Mouse (Mus musculus): ENCODE results near the gene H6pd. TPM values are rescaled to one million over a fixed set of nuclear protein-coding genes. Genes with fewer than 3 reads are reported as not detected.
"Not testable (repeated sequence)": the region's sequence is repeated elsewhere in the genome, so short reads cannot be mapped to it uniquely, and the experiment has no call there.

Gene H6pd
- polyA plus RNA-seq, 2 experiments, result 13.3 to 22.6 TPM

- no peak for DNase-seq (ENCODE audit: low spot score)
- H3K4me2 ChIP-seq (replicated peaks; ENCODE audit: low read depth, low read length, severe bottlenecking), result no peak overlapping the region
- H3K27me3 ChIP-seq (ENCODE audit: control insufficient read depth, insufficient read depth, low read length), result no peaks in the 10 kb centered on the region
- ATAC-seq (ENCODE audit: low FRiP score, low read depth), result no peak
- no peaks in the 10 kb centered on the region for H3K9me3 ChIP-seq (ENCODE audit: control insufficient read depth, low read length)
- H3K36me3 ChIP-seq (ENCODE audit: control insufficient read depth, insufficient read depth, low read length), result no peaks in the 10 kb centered on the region
- 76% methylated on average over 10 of the region's 10 CpGs for WGBS
- H3K4me1 ChIP-seq (ENCODE audit: control insufficient read depth, insufficient read depth, low read length), result no peaks in the 10 kb centered on the region
- H3K27ac ChIP-seq (replicated peaks; ENCODE audit: low read depth, low read length), result no peak overlapping the region
- no peak overlapping the region for H3K9ac ChIP-seq (ENCODE audit: low read depth, low read length, severe bottlenecking)
- no peak for TF ChIP-seq POLR2A (IDR thresholded peaks at IDR 0.05; ENCODE audit: borderline replicate concordance, extremely low read depth, insufficient read depth, insufficient read length)
- H3K4me3 ChIP-seq (replicated peaks; ENCODE audit: low read length), result no peak overlapping the region
These were observed 32.7 kb upstream of the H6pd start for GRCm38 (mm10) chr4:150041346-150042110.

DNA sequence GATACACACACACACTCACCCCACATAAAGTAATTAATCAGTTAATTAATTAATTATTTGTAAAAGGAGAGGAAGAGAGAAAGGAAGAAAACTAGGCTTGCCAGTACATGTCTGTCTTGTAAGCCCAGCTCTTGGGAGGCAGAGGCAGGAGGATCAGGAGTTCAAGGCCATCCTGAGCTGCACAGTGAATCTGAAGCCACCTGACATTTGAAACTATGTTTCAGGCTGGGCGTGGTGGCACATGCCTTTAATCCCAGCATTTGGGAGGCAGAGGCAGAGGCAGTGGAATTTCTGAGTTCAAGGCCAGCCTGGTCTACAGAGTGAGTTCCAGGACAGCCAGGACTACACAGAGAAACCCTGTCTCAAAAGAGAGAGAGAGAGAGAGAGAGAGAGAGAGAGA lies 32.0 kb upstream of the H6pd start:
- not testable (repeated sequence) for H3K4me3 ChIP-seq (replicated peaks; ENCODE audit: low read length); ATAC-seq (ENCODE audit: low FRiP score, low read depth); H3K9ac ChIP-seq (ENCODE audit: low read depth, low read length, severe bottlenecking); H3K9me3 ChIP-seq (ENCODE audit: control insufficient read depth, low read length); H3K4me1 ChIP-seq (ENCODE audit: control insufficient read depth, insufficient read depth, low read length); H3K4me2 ChIP-seq (replicated peaks; ENCODE audit: low read depth, low read length, severe bottlenecking); H3K27me3 ChIP-seq (ENCODE audit: control insufficient read depth, insufficient read depth, low read length); H3K36me3 ChIP-seq (ENCODE audit: control insufficient read depth, insufficient read depth, low read length); DNase-seq (ENCODE audit: low spot score); H3K27ac ChIP-seq (replicated peaks; ENCODE audit: low read depth, low read length)
- WGBS, result 65% methylated on average over 1 of the region's 1 CpGs

- H3K9me3 ChIP-seq (ENCODE audit: control insufficient read depth, low read length), result no peaks in the 10 kb centered on the region
- DNase-seq (ENCODE audit: low spot score) (no peak), ATAC-seq (ENCODE audit: low FRiP score, low read depth) (no peak)
- no peak for TF ChIP-seq POLR2A (IDR thresholded peaks at IDR 0.05; ENCODE audit: borderline replicate concordance, extremely low read depth, insufficient read depth, insufficient read length)
- H3K36me3 ChIP-seq (ENCODE audit: control insufficient read depth, insufficient read depth, low read length), result no peaks in the 10 kb centered on the region
- H3K4me2 ChIP-seq (replicated peaks; ENCODE audit: low read depth, low read length, severe bottlenecking), result no peak overlapping the region
- H3K9ac ChIP-seq (ENCODE audit: low read depth, low read length, severe bottlenecking), result no peak overlapping the region
- H3K27ac ChIP-seq (replicated peaks; ENCODE audit: low read depth, low read length), result no peak overlapping the region
- WGBS, result 81% methylated on average over 9 of the region's 9 CpGs
- H3K4me3 ChIP-seq (replicated peaks; ENCODE audit: low read length), result no peak overlapping the region
- peaks cover 5% of the 10 kb centered on the region; the same call in 1 of the 2 replicates for H3K4me1 ChIP-seq (ENCODE audit: control insufficient read depth, insufficient read depth, low read length)
- H3K27me3 ChIP-seq (ENCODE audit: control insufficient read depth, insufficient read depth, low read length), result no peaks in the 10 kb centered on the region
These were observed 31.3 kb upstream of the H6pd start for GRCm38 (mm10) chr4:150040003-150040581.

DNA sequence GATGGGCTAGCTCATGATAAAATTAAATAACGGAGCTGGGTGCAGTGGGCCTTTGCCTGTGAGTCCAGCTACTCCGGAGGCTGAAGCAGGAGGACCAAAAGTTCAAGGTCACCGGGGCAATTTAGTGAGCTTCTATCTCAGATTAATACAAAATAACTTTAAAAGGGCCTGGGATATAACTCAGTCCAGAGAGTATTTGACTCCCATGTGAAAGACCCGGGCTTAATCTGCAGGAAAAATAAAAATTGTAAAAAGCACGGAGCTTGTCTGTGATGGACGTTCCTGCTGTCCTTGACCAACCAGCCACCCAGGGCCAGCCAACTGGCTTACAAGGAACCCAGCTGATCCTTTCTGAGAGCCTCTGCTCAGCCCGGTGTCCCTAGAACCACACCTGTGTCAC lies 29.7 kb upstream of the H6pd start:
- Histone ChIP-seq H3K4me3 (replicated peaks; ENCODE audit: low read length) (no peak overlapping the region), H3K4me1 (ENCODE audit: control insufficient read depth, insufficient read depth, low read length) (peaks cover 7% of the 10 kb centered on the region), H3K4me2 (replicated peaks; ENCODE audit: low read depth, low read length, severe bottlenecking) (no peak overlapping the region), H3K27ac (replicated peaks; ENCODE audit: low read depth, low read length) (no peak overlapping the region), H3K36me3 (ENCODE audit: control insufficient read depth, insufficient read depth, low read length) (no peaks in the 10 kb centered on the region), H3K9me3 (ENCODE audit: control insufficient read depth, low read length) (no peaks in the 10 kb centered on the region), H3K27me3 (ENCODE audit: control insufficient read depth, insufficient read depth, low read length) (peaks cover 13% of the 10 kb centered on the region), H3K9ac (ENCODE audit: low read depth, low read length, severe bottlenecking) (no peak overlapping the region)
- ATAC-seq (ENCODE audit: low FRiP score, low read depth) (no peak), DNase-seq (ENCODE audit: low spot score) (no peak)
- no peak for TF ChIP-seq POLR2A (IDR thresholded peaks at IDR 0.05; ENCODE audit: borderline replicate concordance, extremely low read depth, insufficient read depth, insufficient read length)
- 86% methylated on average over 7 of the region's 7 CpGs for WGBS

DNA sequence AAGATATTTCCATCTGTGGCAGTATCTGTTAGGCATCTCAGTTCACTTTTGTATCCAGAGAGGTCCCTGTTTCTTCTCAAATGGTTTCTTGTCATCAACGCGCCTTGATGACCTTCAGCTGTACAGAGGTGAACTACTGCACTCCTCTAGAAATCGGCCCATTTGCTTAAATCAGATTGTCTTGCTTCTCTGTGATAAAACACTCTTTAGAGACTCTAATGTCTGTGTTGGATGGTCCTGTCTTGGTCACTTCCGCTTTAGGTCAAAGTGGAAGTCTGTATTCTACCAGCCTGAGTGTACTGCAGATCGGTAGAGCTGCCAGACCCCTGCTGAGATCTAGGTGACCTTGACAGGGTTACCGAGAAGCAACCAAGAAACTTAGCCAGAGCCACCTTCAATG lies 27.3 kb upstream of the H6pd start:
- Histone ChIP-seq H3K9ac (ENCODE audit: low read depth, low read length, severe bottlenecking) (no peak overlapping the region), H3K4me1 (ENCODE audit: control insufficient read depth, insufficient read depth, low read length) (peaks cover 17% of the 10 kb centered on the region), H3K4me3 (replicated peaks; ENCODE audit: low read length) (no peak overlapping the region), H3K27ac (replicated peaks; ENCODE audit: low read depth, low read length) (no peak overlapping the region), H3K9me3 (ENCODE audit: control insufficient read depth, low read length) (no peaks in the 10 kb centered on the region), H3K27me3 (ENCODE audit: control insufficient read depth, insufficient read depth, low read length) (peaks cover 37% of the 10 kb centered on the region), H3K4me2 (replicated peaks; ENCODE audit: low read depth, low read length, severe bottlenecking) (no peak overlapping the region), H3K36me3 (ENCODE audit: control insufficient read depth, insufficient read depth, low read length) (no peaks in the 10 kb centered on the region)
- WGBS, result 84% methylated on average over 6 of the region's 6 CpGs
- ATAC-seq (ENCODE audit: low FRiP score, low read depth) (no peak), DNase-seq (ENCODE audit: low spot score) (no peak)
- no peak for TF ChIP-seq POLR2A (IDR thresholded peaks at IDR 0.05; ENCODE audit: borderline replicate concordance, extremely low read depth, insufficient read depth, insufficient read length)

All from limb, embryonic 14.5 days (tissue).